Mouse (Mus musculus): Measurements from ENCODE around the gene Noxa1. TPM values are rescaled to one million over a fixed set of nuclear protein-coding genes. Genes with fewer than 3 reads are reported as not detected.

Noxa1 gene
- 0.22 and 0.38 TPM in 2 replicates for polyA plus RNA-seq (2016; fragmentation: Nextera tagmentation; extraction: Ambion mirVana)

DNA sequence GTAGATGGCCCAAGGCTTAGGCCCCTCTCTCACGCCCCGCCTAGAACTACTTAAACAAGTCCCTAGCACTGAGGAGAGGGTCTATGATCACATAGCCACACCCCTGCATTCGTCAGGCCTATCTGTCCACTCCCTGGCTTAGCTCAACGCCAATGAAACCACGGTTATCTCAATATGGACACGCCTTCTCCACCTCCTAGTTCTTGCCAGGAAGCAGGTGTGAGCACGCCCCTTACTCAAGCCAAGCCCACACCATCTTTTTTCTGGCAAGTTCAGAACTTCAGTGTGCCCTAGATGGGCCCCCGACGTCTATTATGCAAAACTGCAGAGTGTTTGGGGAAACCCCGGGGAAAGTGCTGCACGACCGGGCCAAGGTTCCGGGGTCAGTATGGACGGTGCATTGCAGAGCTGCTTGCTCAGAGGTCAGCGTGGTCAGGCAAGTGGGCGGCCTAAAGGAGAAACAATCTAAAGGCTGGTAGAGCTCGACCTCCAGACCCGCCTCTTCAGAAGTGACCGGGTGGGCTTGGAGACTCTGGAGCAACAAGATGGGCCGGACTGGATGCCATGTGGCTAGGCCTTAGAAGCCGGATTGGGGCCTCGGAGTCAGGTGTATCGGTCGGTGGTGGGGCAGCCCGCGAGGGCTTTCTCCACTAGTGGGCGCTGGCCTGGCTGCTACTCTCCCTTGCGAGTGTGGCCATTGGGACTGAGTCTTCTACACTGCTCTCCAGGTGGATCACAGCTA, at the start of gene Noxa1:
Noxa1 (minus strand) TSS at position 41 of the 742 bp plus-strand sequence.
- H3K4me3 ChIP-seq, result peak within 1 kb of the TSS; percentile 29
- WGBS, result 44% methylated on average over 28 of the region's 28 CpGs
- H3K4me1 ChIP-seq (replicated peaks), result peaks cover 34% of the 10 kb centered on the region
- peak within 1 kb of the TSS; percentile 13; the same call in 1 of the 2 replicates for H3K27ac ChIP-seq
- peaks cover 34% of the 10 kb centered on the region for H3K27me3 ChIP-seq (ENCODE audit: insufficient read depth, poor library complexity, severe bottlenecking)
- H3K9me3 ChIP-seq, result no peaks in the 10 kb centered on the region
- DNase-seq (ENCODE audit: low spot score), result peak; percentile 28
- no peaks in the 10 kb centered on the region for H3K36me3 ChIP-seq

GRCm38 (mm10) chr2:25141921-25142320, 47.0 kb upstream of the Noxa1 start:
- WGBS, result 86% methylated on average over 5 of the region's 5 CpGs
- Histone ChIP-seq H3K9me3 (0 out of 2 replicates have a peak, but pooled peaks cover 5% of the 10 kb centered on the region), H3K4me3 (no peak overlapping the region), H3K4me1 (replicated peaks) (peaks cover 19% of the 10 kb centered on the region; the same call in 1 of the 2 replicates), H3K36me3 (no peaks in the 10 kb centered on the region), H3K27ac (0 out of 2 replicates have a peak overlapping the region, but pooled peaks have one; percentile 40), H3K27me3 (ENCODE audit: insufficient read depth, poor library complexity, severe bottlenecking) (no peaks in the 10 kb centered on the region)
- DNase-seq (ENCODE audit: low spot score), result no peak

DNA sequence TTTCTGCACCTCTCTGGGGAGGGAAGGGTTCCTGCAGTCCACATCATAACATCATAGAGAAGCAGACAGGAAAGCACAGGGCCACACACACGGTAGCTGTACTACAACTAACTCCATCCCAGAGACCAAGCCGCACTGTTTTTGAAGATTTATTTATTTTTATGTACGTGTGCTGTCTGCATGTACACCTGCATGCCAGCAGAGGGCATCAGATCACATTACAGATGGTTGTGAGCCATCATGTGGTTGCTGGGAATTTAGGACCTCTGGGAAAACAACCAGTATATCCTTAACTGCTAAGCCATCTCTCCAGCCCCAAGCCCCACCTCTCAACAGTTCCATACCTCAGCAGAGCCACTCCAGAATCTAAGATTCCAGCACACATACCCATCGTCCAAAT, 46.2 kb upstream of the Noxa1 start:
- no peak for DNase-seq (ENCODE audit: low spot score)
- H3K4me3 ChIP-seq, result no peak overlapping the region
- H3K4me1 ChIP-seq (replicated peaks), result peaks cover 16% of the 10 kb centered on the region; the same call in 1 of the 2 replicates
- 69% methylated on average over 4 of the region's 4 CpGs for WGBS
- no peaks in the 10 kb centered on the region for H3K36me3 ChIP-seq
- no peaks in the 10 kb centered on the region for H3K27me3 ChIP-seq (ENCODE audit: insufficient read depth, poor library complexity, severe bottlenecking)
- H3K9me3 ChIP-seq, result 0 out of 2 replicates have a peak, but pooled peaks cover 5% of the 10 kb centered on the region
- H3K27ac ChIP-seq, result no peak overlapping the region

- Histone ChIP-seq H3K4me3 (no peak overlapping the region), H3K27me3 (ENCODE audit: insufficient read depth, poor library complexity, severe bottlenecking) (no peaks in the 10 kb centered on the region), H3K4me1 (replicated peaks) (peaks cover 3% of the 10 kb centered on the region; the same call in 1 of the 2 replicates), H3K36me3 (no peaks in the 10 kb centered on the region), H3K27ac (no peak overlapping the region), H3K9me3 (0 out of 2 replicates have a peak, but pooled peaks cover 5% of the 10 kb centered on the region)
- WGBS, result 80% methylated on average over 6 of the region's 6 CpGs
- no peak for DNase-seq (ENCODE audit: low spot score)
Measured at GRCm38 (mm10) chr2:25137832-25138231, 42.9 kb upstream of the Noxa1 start.

DNA sequence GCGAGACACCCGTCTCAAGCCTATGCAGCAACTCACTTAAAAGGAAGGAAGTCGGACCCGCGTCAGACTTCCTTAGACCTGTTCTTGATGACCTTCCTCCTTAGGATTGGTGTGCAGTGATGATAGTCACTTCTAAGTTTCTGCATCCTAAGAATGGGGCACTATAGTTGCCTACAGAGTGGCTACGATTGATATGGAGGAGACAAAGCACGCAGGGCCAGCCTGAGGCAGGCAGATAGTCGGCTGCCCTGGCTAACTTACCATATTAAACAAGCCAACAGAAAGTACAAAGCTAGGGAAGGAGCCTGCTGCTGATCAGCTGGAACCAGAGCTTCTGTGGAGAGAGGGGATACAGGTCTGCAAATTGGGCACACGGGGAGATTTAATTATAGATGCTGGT, 36.7 kb upstream of the Noxa1 start:
- 0 out of 2 replicates have a peak overlapping the region, but pooled peaks have one; percentile 17 for H3K27ac ChIP-seq
- H3K4me1 ChIP-seq (replicated peaks), result peaks cover 47% of the 10 kb centered on the region

GRCm38 (mm10) chr2:25128072-25128471, 33.1 kb upstream of the Noxa1 start:
- Histone ChIP-seq H3K9me3 (no peaks in the 10 kb centered on the region), H3K27me3 (ENCODE audit: insufficient read depth, poor library complexity, severe bottlenecking) (peaks cover 11% of the 10 kb centered on the region), H3K4me3 (no peak overlapping the region), H3K27ac (peak overlapping the region; percentile 95), H3K36me3 (no peaks in the 10 kb centered on the region), H3K4me1 (replicated peaks) (peaks cover 82% of the 10 kb centered on the region)
- DNase-seq (ENCODE audit: low spot score), result no peak
- 85% methylated on average over 11 of the region's 11 CpGs for WGBS

More for the DNA sequence above, 36.7 kb upstream of the Noxa1 start:
- Histone ChIP-seq H3K9me3 (no peaks in the 10 kb centered on the region), H3K36me3 (no peaks in the 10 kb centered on the region), H3K27me3 (ENCODE audit: insufficient read depth, poor library complexity, severe bottlenecking) (no peaks in the 10 kb centered on the region), H3K4me3 (no peak overlapping the region)
- 79% methylated on average over 9 of the region's 9 CpGs for WGBS
- no peak for DNase-seq (ENCODE audit: low spot score)

GRCm38 (mm10) chr2:25127206-25127605, 32.3 kb upstream of the Noxa1 start:
- DNase-seq (ENCODE audit: low spot score), result peak; percentile 68
- Histone ChIP-seq H3K4me3 (peak overlapping the region; percentile 12; the same call in 1 of the 2 replicates), H3K4me1 (replicated peaks) (peaks cover 84% of the 10 kb centered on the region), H3K9me3 (no peaks in the 10 kb centered on the region), H3K27me3 (ENCODE audit: insufficient read depth, poor library complexity, severe bottlenecking) (peaks cover 19% of the 10 kb centered on the region), H3K36me3 (no peaks in the 10 kb centered on the region), H3K27ac (peak overlapping the region; percentile 95)
- WGBS, result 38% methylated on average over 5 of the region's 5 CpGs

GRCm38 (mm10) chr2:25126011-25127010, 31.4 kb upstream of the Noxa1 start:
- Histone ChIP-seq H3K4me1 (replicated peaks) (peaks cover 80% of the 10 kb centered on the region), H3K9me3 (no peaks in the 10 kb centered on the region), H3K4me3 (peak overlapping the region; percentile 20), H3K36me3 (no peaks in the 10 kb centered on the region), H3K27ac (peak overlapping the region; percentile 95), H3K27me3 (ENCODE audit: insufficient read depth, poor library complexity, severe bottlenecking) (peaks cover 19% of the 10 kb centered on the region)
- DNase-seq (ENCODE audit: low spot score), result peak; percentile 93
- 12% methylated on average over 19 of the region's 19 CpGs for WGBS

GRCm38 (mm10) chr2:25125146-25125545, 30.2 kb upstream of the Noxa1 start:
- H3K4me3 ChIP-seq, result no peak overlapping the region
- H3K36me3 ChIP-seq, result no peaks in the 10 kb centered on the region
- peaks cover 72% of the 10 kb centered on the region for H3K4me1 ChIP-seq (replicated peaks)
- no peaks in the 10 kb centered on the region for H3K9me3 ChIP-seq
- no peak for DNase-seq (ENCODE audit: low spot score)
- WGBS, result 77% methylated on average over 6 of the region's 6 CpGs
- peaks cover 19% of the 10 kb centered on the region for H3K27me3 ChIP-seq (ENCODE audit: insufficient read depth, poor library complexity, severe bottlenecking)
- peak overlapping the region; percentile 95 for H3K27ac ChIP-seq

- Histone ChIP-seq H3K4me3 (no peak overlapping the region), H3K27me3 (ENCODE audit: insufficient read depth, poor library complexity, severe bottlenecking) (peaks cover 19% of the 10 kb centered on the region), H3K27ac (peak overlapping the region; percentile 95), H3K36me3 (no peaks in the 10 kb centered on the region), H3K4me1 (replicated peaks) (peaks cover 64% of the 10 kb centered on the region), H3K9me3 (no peaks in the 10 kb centered on the region)
- WGBS, result 76% methylated on average over 3 of the region's 3 CpGs
- no peak for DNase-seq (ENCODE audit: low spot score)
Measured at GRCm38 (mm10) chr2:25124411-25124810, 29.5 kb upstream of the Noxa1 start.

- H3K9me3 ChIP-seq, result no peaks in the 10 kb centered on the region
- peaks cover 56% of the 10 kb centered on the region for H3K4me1 ChIP-seq (replicated peaks)
- H3K27me3 ChIP-seq (ENCODE audit: insufficient read depth, poor library complexity, severe bottlenecking), result peaks cover 19% of the 10 kb centered on the region
- H3K36me3 ChIP-seq, result no peaks in the 10 kb centered on the region
- WGBS, result 85% methylated on average over 5 of the region's 5 CpGs
- DNase-seq (ENCODE audit: low spot score), result no peak
- H3K4me3 ChIP-seq, result no peak overlapping the region
- H3K27ac ChIP-seq, result peak overlapping the region; percentile 95
Measured at GRCm38 (mm10) chr2:25123527-25123926, 28.6 kb upstream of the Noxa1 start.

DNA sequence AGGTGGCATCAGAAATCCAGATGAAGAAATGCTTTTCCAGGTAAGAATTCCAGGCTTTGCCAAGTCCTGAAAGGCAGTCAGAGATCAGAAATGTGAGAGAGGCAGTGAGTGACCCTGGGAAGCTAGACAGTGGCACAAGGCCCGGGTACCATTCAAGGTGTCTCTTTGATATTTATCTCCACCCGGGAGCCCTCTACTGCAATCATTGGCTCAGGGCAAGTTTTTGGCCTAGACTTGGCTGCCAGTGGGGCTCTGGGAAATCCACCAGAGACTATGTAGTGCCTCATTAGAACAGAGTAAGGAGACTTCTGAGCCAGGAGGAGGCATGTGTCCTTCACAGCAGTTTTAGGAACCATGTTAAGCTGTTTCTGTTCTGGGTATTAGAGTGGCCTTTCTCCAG, 27.7 kb upstream of the Noxa1 start:
- no peaks in the 10 kb centered on the region; the same call in 1 of the 2 replicates for H3K9me3 ChIP-seq
- peaks cover 19% of the 10 kb centered on the region for H3K27me3 ChIP-seq (ENCODE audit: insufficient read depth, poor library complexity, severe bottlenecking)
- 90% methylated on average over 2 of the region's 2 CpGs for WGBS
- H3K4me1 ChIP-seq (replicated peaks), result peaks cover 47% of the 10 kb centered on the region
- DNase-seq (ENCODE audit: low spot score), result no peak
- peak overlapping the region; percentile 95 for H3K27ac ChIP-seq
- H3K36me3 ChIP-seq, result no peaks in the 10 kb centered on the region
- H3K4me3 ChIP-seq, result no peak overlapping the region
